Comparison of ENCODE assay signal across 18 mouse cellular contexts in genomic region chr12:119387925-119388324, GRCm38 (mm10).
"Had no signal": no experiment of that assay in that cellular context is flagged by ENCODE, and none has a peak within 500 bp of the region (broad histone marks: within the 10 kb centered on the region; RNA-seq: fewer than 3 reads in every experiment).

No protein-coding gene starts in this region.

- H3K9ac ChIP-seq: limb, embryonic 12.5 days; liver, embryonic 13.5 days; liver, postnatal 0 days; lung, embryonic 15.5 days; midbrain, embryonic 15.5 days had no signal

- H3K4me2 ChIP-seq: limb, embryonic 12.5 days; liver, embryonic 13.5 days; lung, embryonic 15.5 days; midbrain, embryonic 11.5 days; midbrain, embryonic 15.5 days had no signal

- H3K4me3 ChIP-seq: layer of hippocampus, adult 2 months; limb, embryonic 12.5 days; liver, embryonic 13.5 days; lung, embryonic 15.5 days; megakaryocyte, embryonic 14.5 days; midbrain, embryonic 15.5 days had no signal

- DNase-seq: kidney, adult 9 months; kidney, postnatal 10 days; kidney, postnatal 4 days; liver; liver, embryonic 13.5 days; liver, postnatal 0 days; lung, postnatal 14 days; right cerebral cortex, postnatal 4 days; spleen, adult 18-20 months; thymus, adult 18-20 months; thymus, postnatal 14 days had no signal

- H3K36me3 ChIP-seq: limb, embryonic 12.5 days; liver, embryonic 13.5 days; lung, embryonic 15.5 days; midbrain, embryonic 15.5 days had no signal

- H3K9me3 ChIP-seq: limb, embryonic 12.5 days; liver, embryonic 13.5 days; lung, embryonic 15.5 days; megakaryocyte, embryonic 14.5 days; midbrain, embryonic 15.5 days had no signal

- ATAC-seq: liver, postnatal 0 days; midbrain, embryonic 15.5 days had no signal

- H3K27ac ChIP-seq: layer of hippocampus, adult 2 months; limb, embryonic 12.5 days; liver, embryonic 13.5 days; lung, embryonic 15.5 days; macrophage; midbrain, embryonic 15.5 days had no signal

- H3K27me3 ChIP-seq: limb, embryonic 12.5 days; liver, embryonic 13.5 days; megakaryocyte, embryonic 14.5 days; midbrain, embryonic 15.5 days had no signal

- H3K4me1 ChIP-seq: liver, embryonic 13.5 days; lung, embryonic 15.5 days; megakaryocyte, embryonic 14.5 days; midbrain, embryonic 15.5 days had no signal
